Mouse (Mus musculus) CH12.LX (cell line): Measurements from ENCODE around the gene Noa1. TPM values are rescaled to one million over a fixed set of nuclear protein-coding genes. Genes with fewer than 3 reads are reported as not detected.

Source experiments
- DNase-seq: peaks from one replicate; pipeline ENCODE4 v3.0.0-alpha.2; 2013; ENCODE audit errors: extremely low read depth
- H3K27ac ChIP-seq: 2 replicates; pipeline ENCODE4 v1.5.1; 2012; ENCODE audit warnings: low read depth, mild to moderate bottlenecking, control low read depth, moderate library complexity; ENCODE audit not compliant: insufficient read depth
- H3K27me3 ChIP-seq: replicated peaks from 2 replicates; pipeline ENCODE3; 2012; ENCODE audit warnings: inconsistent platforms
- H3K36me3 ChIP-seq, 2 experiments: replicated peaks in 1 of 2; 2 replicates each; pipeline versions ENCODE3 to v1.6.1; 2012; ENCODE audit warnings: inconsistent platforms in 1 of 2, low read length in 1 of 2, mild to moderate bottlenecking in 1 of 2, mixed read lengths in 1 of 2, moderate library complexity in 1 of 2; ENCODE audit not compliant: control insufficient read depth in 1 of 2, insufficient read depth in 1 of 2
- H3K4me1 ChIP-seq, 2 experiments: 2 replicates each; pipeline ENCODE4 v1.6.1; 2012; ENCODE audit warnings: inconsistent platforms in 1 of 2, moderate library complexity in 1 of 2; ENCODE audit not compliant: insufficient read depth in 2 of 2, control insufficient read depth in 1 of 2
- H3K4me2 ChIP-seq: 2 replicates; pipeline ENCODE4 v1.6.1; 2012; ENCODE audit warnings: low read depth, mild to moderate bottlenecking, control low read depth; ENCODE audit not compliant: poor library complexity, insufficient read depth, severe bottlenecking
- H3K4me3 ChIP-seq, 3 experiments: fragments of 150-350 bp in 1 of 3; sonication (generic) in 1 of 3; replicated peaks in 1 of 3; 2 replicates each; pipeline versions ENCODE3 to v1.5.1; 2011 to 2012; ENCODE audit warnings: low read depth in 2 of 3, low read length in 2 of 3, mild to moderate bottlenecking in 2 of 3, moderate library complexity in 2 of 3, control low read depth in 1 of 3, improper control_type of control experiment in 1 of 3, inconsistent platforms in 1 of 3, mixed read lengths in 1 of 3; ENCODE audit not compliant: poor library complexity in 1 of 3
- H3K79me2 ChIP-seq: replicated peaks from 2 replicates; pipeline ENCODE4 v1.6.1; 2012; ENCODE audit warnings: mild to moderate bottlenecking, moderate library complexity; ENCODE audit not compliant: control insufficient read depth, poor library complexity, insufficient read depth, severe bottlenecking; ENCODE audit errors: extremely low read depth
- H3K9ac ChIP-seq: 2 replicates; pipeline ENCODE4 v1.6.1; 2012; ENCODE audit warnings: low read depth, mild to moderate bottlenecking, control low read depth, moderate library complexity; ENCODE audit not compliant: insufficient read depth
- H3K9me3 ChIP-seq: replicated peaks from 2 replicates; pipeline ENCODE3; 2012; ENCODE audit warnings: low read length, inconsistent platforms, mixed read lengths
- BHLHE40 ChIP-seq: IDR thresholded peaks from 2 replicates; pipeline ENCODE4 v1.6.1; 2011; ENCODE audit warnings: mild to moderate bottlenecking, low read depth, low read length, improper control_type of control experiment
- CHD2 ChIP-seq: IDR thresholded peaks from 2 replicates; pipeline ENCODE4 v1.6.1; 2011; ENCODE audit warnings: low read length, improper control_type of control experiment
- CTCF ChIP-seq, 2 experiments: IDR thresholded peaks in 1 of 2; conservative IDR thresholded peaks in 1 of 2; 2 replicates each; pipeline ENCODE4 v1.5.1; 2011 to 2012; ENCODE audit warnings: low read depth in 2 of 2, low read length in 2 of 2, improper control_type of control experiment in 1 of 2, inconsistent platforms in 1 of 2, mild to moderate bottlenecking in 1 of 2, moderate library complexity in 1 of 2
- E2F4 ChIP-seq: IDR thresholded peaks from 2 replicates; pipeline ENCODE4 v1.6.1; 2011; ENCODE audit warnings: low read depth, low read length, improper control_type of control experiment; ENCODE audit not compliant: insufficient replicate concordance
- ETS1 ChIP-seq: conservative IDR thresholded peaks from 2 replicates; pipeline ENCODE4 v1.6.1; 2012; ENCODE audit warnings: low read depth, mild to moderate bottlenecking, inconsistent platforms, low read length, improper control_type of control experiment, moderate library complexity
- HCFC1 ChIP-seq: IDR thresholded peaks from 2 replicates; pipeline ENCODE4 v1.6.1; 2012; ENCODE audit warnings: low read depth, mild to moderate bottlenecking, inconsistent platforms, low read length, improper control_type of control experiment
- JUN ChIP-seq: IDR thresholded peaks from 2 replicates; pipeline ENCODE4 v1.6.1; 2011; ENCODE audit warnings: low read depth, mild to moderate bottlenecking, low read length, improper control_type of control experiment, moderate library complexity; ENCODE audit not compliant: insufficient read depth
- JUND ChIP-seq: conservative IDR thresholded peaks from 2 replicates; pipeline ENCODE4 v1.6.1; 2011; ENCODE audit warnings: low read depth, low read length, improper control_type of control experiment
- KAT2A ChIP-seq: IDR thresholded peaks from 2 replicates; pipeline ENCODE4 v1.6.1; 2012; ENCODE audit warnings: low read length, improper control_type of control experiment, inconsistent platforms; ENCODE audit not compliant: insufficient replicate concordance
- MAFK ChIP-seq: IDR thresholded peaks from 2 replicates; pipeline ENCODE4 v1.6.1; 2011; ENCODE audit warnings: low read length, improper control_type of control experiment; ENCODE audit not compliant: insufficient replicate concordance
- MAX ChIP-seq: IDR thresholded peaks from 2 replicates; pipeline ENCODE4 v1.6.1; 2011; ENCODE audit warnings: low read length, improper control_type of control experiment
- MEF2A ChIP-seq: IDR thresholded peaks from 2 replicates; pipeline ENCODE4 v1.6.1; 2014; ENCODE audit warnings: low read depth, mild to moderate bottlenecking, inconsistent platforms, low read length, improper control_type of control experiment, borderline replicate concordance
- MXI1 ChIP-seq: IDR thresholded peaks from 2 replicates; pipeline ENCODE4 v1.6.1; 2011; ENCODE audit warnings: mild to moderate bottlenecking, low read depth, low read length, improper control_type of control experiment
- MYC ChIP-seq: IDR thresholded peaks from 2 replicates; pipeline ENCODE4 v1.6.1; 2011; ENCODE audit warnings: low read depth, mild to moderate bottlenecking, improper control_type of control experiment, low read length
- NELFE ChIP-seq: IDR thresholded peaks from 2 replicates; pipeline ENCODE4 v1.6.1; 2011; ENCODE audit warnings: low read depth, low read length, improper control_type of control experiment
- NRF1 ChIP-seq: IDR thresholded peaks from 2 replicates; pipeline ENCODE4 v1.6.1; 2014; ENCODE audit warnings: low read depth, mild to moderate bottlenecking, inconsistent platforms, low read length, improper control_type of control experiment, moderate library complexity
- PAX5 ChIP-seq: IDR thresholded peaks from 2 replicates; pipeline ENCODE4 v1.6.1; 2012; ENCODE audit warnings: low read length, inconsistent platforms, mixed read lengths
- POLR2A ChIP-seq: IDR thresholded peaks from 2 replicates; pipeline ENCODE4 v1.6.1; 2011; ENCODE audit warnings: low read depth, mild to moderate bottlenecking, improper control_type of control experiment, low read length
- POLR2AphosphoS2 ChIP-seq: IDR thresholded peaks from 2 replicates; pipeline ENCODE4 v1.6.1; 2011; ENCODE audit warnings: low read depth, low read length, improper control_type of control experiment
- RCOR1 ChIP-seq: conservative IDR thresholded peaks from 2 replicates; pipeline ENCODE4 v1.6.1; 2012; ENCODE audit warnings: low read depth, mild to moderate bottlenecking, inconsistent platforms, low read length, improper control_type of control experiment
- SIN3A ChIP-seq: IDR thresholded peaks from 2 replicates; pipeline ENCODE4 v1.6.1; 2012; ENCODE audit warnings: low read length, improper control_type of control experiment, inconsistent platforms
- SMC3 ChIP-seq: IDR thresholded peaks from 2 replicates; pipeline ENCODE4 v1.6.1; 2011; ENCODE audit warnings: low read depth, low read length, improper control_type of control experiment
- UBTF ChIP-seq: IDR thresholded peaks from 2 replicates; pipeline ENCODE4 v1.6.1; 2012; ENCODE audit warnings: low read depth, mild to moderate bottlenecking, inconsistent platforms, low read length, improper control_type of control experiment, moderate library complexity
- USF1 ChIP-seq: IDR thresholded peaks from 2 replicates; pipeline ENCODE4 v1.6.1; 2014; ENCODE audit warnings: low read depth, mild to moderate bottlenecking, inconsistent platforms, low read length, improper control_type of control experiment
- USF2 ChIP-seq: conservative IDR thresholded peaks from 2 replicates; pipeline ENCODE4 v1.6.1; 2011; ENCODE audit warnings: low read depth, low read length, improper control_type of control experiment
- ZC3H11A ChIP-seq: IDR thresholded peaks from 2 replicates; pipeline ENCODE4 v1.6.1; 2012; ENCODE audit warnings: low read depth, mild to moderate bottlenecking, inconsistent platforms, low read length, improper control_type of control experiment
- ZNF384 ChIP-seq: IDR thresholded peaks from 2 replicates; pipeline ENCODE4 v1.6.1; 2012; ENCODE audit warnings: low read depth, low read length, improper control_type of control experiment, inconsistent platforms
- dilution Hi-C: fragments of 300-500 bp; cut with MboI; formaldehyde crosslinking; loops from 2 replicates; pipeline ENCODE4 v1.14.3; 2020; ENCODE audit warnings: low sequenced_read_pairs; ENCODE audit not compliant: extremely low pct_unique_long_range_greater_than_20kb, extremely low pct_ligation_motif_present
- in situ Hi-C: fragments of 300-500 bp; cut with MboI; formaldehyde crosslinking; loops from 3 replicates; pipeline ENCODE4 v1.14.3; 2019; ENCODE audit warnings: low sequenced_read_pairs, low pct_ligation_motif_present, low pct_unique_long_range_greater_than_20kb, mixed read lengths
- polyA plus RNA-seq: library from polyadenylated mRNA; unstranded; fragments of >175 nt; gene quantifications from 2 replicates; pipeline ENCODE4 v1.2.1, GENCODE M21; 2012; ENCODE audit warnings: low read depth; ENCODE audit not compliant: insufficient read length
- total RNA-seq, 2 experiments: library from RNA; depleted of rRNA; stranded (reverse); fragments of 300-350 nt in 1 of 2; fragments of >200 nt in 1 of 2; gene quantifications; 2 replicates each; pipeline ENCODE4 v1.2.3; 2012 to 2014

Gene Noa1
- total and polyA plus RNA-seq, 3 experiments = 33.0 to 60.7 (median 45.7) TPM

- no peak for DNase-seq
- TF ChIP-seq PAX5 (no peak), UBTF (no peak), ETS1 (no peak), USF1 (no peak), SMC3 (no peak), SIN3A (no peak), POLR2AphosphoS2 (no peak), ZNF384 (no peak), HCFC1 (no peak), CHD2 (no peak), NRF1 (no peak), JUND (no peak), MXI1 (no peak), CTCF (conservative IDR thresholded peaks at IDR 0.05 in 1 of 2, IDR thresholded peaks at IDR 0.05 in 1 of 2; ENCODE audit: low read depth in 2 of 2, low read length in 2 of 2) (no peak), MAX (no peak)
- no peak overlapping the region for H3K27ac ChIP-seq
- dilution Hi-C loops = no loop called here
- in situ Hi-C loops = no loop called here
- no peak overlapping the region for H3K9ac ChIP-seq
- no peaks in the 10 kb centered on the region for H3K9me3 ChIP-seq
- peaks cover 5 to 37% of the 10 kb centered on the region in 2 experiments; a peak in 3 of 4 replicates for H3K4me1 ChIP-seq
- peaks cover 61 to 81% of the 10 kb centered on the region in 2 experiments for H3K36me3 ChIP-seq
- H3K27me3 ChIP-seq = no peaks in the 10 kb centered on the region
- H3K4me3 ChIP-seq = no peak overlapping the region
- H3K4me2 ChIP-seq = no peak overlapping the region
- H3K79me2 ChIP-seq = peaks cover 49% of the 10 kb centered on the region
Observed at GRCm38 (mm10) chr5:77281518-77282174, 28.2 kb downstream of the Noa1 start.

GRCm38 (mm10) chr5:77277204-77277603, 32.7 kb downstream of the Noa1 start:
- Histone ChIP-seq H3K4me2 (no peak overlapping the region), H3K36me3 (peaks cover 67 to 86% of the 10 kb centered on the region in 2 experiments), H3K9ac (no peak overlapping the region), H3K4me3 (no peak overlapping the region), H3K27me3 (no peaks in the 10 kb centered on the region), H3K9me3 (no peaks in the 10 kb centered on the region), H3K4me1 (peaks cover 5 to 34% of the 10 kb centered on the region in 2 experiments; a peak in 3 of 4 replicates), H3K27ac (no peak overlapping the region), H3K79me2 (peaks cover 83% of the 10 kb centered on the region)
- dilution Hi-C loops (no loop called here), in situ Hi-C loops (no loop called here)
- no peak for DNase-seq
- TF ChIP-seq USF1 = no peak
- TF ChIP-seq MAX = no peak
- TF ChIP-seq ZNF384 = no peak
- no peak for TF ChIP-seq BHLHE40
- TF ChIP-seq ZC3H11A = no peak
- no peak for TF ChIP-seq PAX5
- no peak for TF ChIP-seq USF2
- TF ChIP-seq CTCF (conservative IDR thresholded peaks at IDR 0.05 in 1 of 2, IDR thresholded peaks at IDR 0.05 in 1 of 2; ENCODE audit: low read depth in 2 of 2, low read length in 2 of 2) = no peak
- no peak for TF ChIP-seq KAT2A
- TF ChIP-seq MEF2A = no peak
- TF ChIP-seq RCOR1 = no peak
- no peak for TF ChIP-seq JUN
- TF ChIP-seq JUND = no peak
- no peak for TF ChIP-seq SIN3A
- TF ChIP-seq POLR2A = no peak
- no peak for TF ChIP-seq E2F4
- TF ChIP-seq MYC = no peak
- no peak for TF ChIP-seq NELFE
- no peak for TF ChIP-seq MAFK
- TF ChIP-seq CHD2 = no peak
